Mouse (Mus musculus) c-Kit-positive CD71-positive TER-119-negative erythroid progenitor cells, embryonic 14.5 days (primary cell): ENCODE results near the gene 1700034I23Rik.
A peak's percentile ranks its signal among the peaks of the same experiment; 100 is the strongest.
"Not testable (repeated sequence)": the region's sequence is repeated elsewhere in the genome, so short reads cannot be mapped to it uniquely, and the experiment has no call there.

Source experiments
- DNase-seq: peaks from one replicate; pipeline ENCODE4 v3.0.0-alpha.2; 2013; ENCODE audit warnings: low read depth

1700034I23Rik gene

GRCm38 (mm10) chr3:40902443-40902842, at the start of gene 1700034I23Rik:
1700034I23Rik (minus strand) TSS chr3:40902543.
- not testable (repeated sequence) for DNase-seq

- peak; percentile 49 for DNase-seq
Measured at GRCm38 (mm10) chr3:40951365-40951764, 49.0 kb upstream of the 1700034I23Rik start.

GRCm38 (mm10) chr3:40950601-40951201, 48.4 kb upstream of the 1700034I23Rik start:
- DNase-seq, result peak; percentile 51

- DNase-seq, result peak; percentile 11
Measured at GRCm38 (mm10) chr3:40949903-40950600, 47.7 kb upstream of the 1700034I23Rik start.

GRCm38 (mm10) chr3:40949170-40949902, 47.0 kb upstream of the 1700034I23Rik start, which contains the start of gene Larp1b:
Larp1b (plus strand) TSS chr3:40949828.
- DNase-seq, result peak; percentile 96

- no peak for DNase-seq
Measured at GRCm38 (mm10) chr3:40939019-40939418, 36.7 kb upstream of the 1700034I23Rik start.

- no peak for DNase-seq
Measured at GRCm38 (mm10) chr3:40938592-40938991, 36.2 kb upstream of the 1700034I23Rik start.

GRCm38 (mm10) chr3:40938189-40938588, 35.8 kb upstream of the 1700034I23Rik start:
- no peak for DNase-seq

- not testable (repeated sequence) for DNase-seq
Measured at GRCm38 (mm10) chr3:40894336-40894735, 8.0 kb downstream of the 1700034I23Rik start.

GRCm38 (mm10) chr3:40893816-40894258, 8.5 kb downstream of the 1700034I23Rik start:
- DNase-seq, result peak; percentile 97

GRCm38 (mm10) chr3:40853123-40853738, 49.1 kb downstream of the 1700034I23Rik start:
- DNase-seq, result not testable (repeated sequence)
